In the genomic region with DNA sequence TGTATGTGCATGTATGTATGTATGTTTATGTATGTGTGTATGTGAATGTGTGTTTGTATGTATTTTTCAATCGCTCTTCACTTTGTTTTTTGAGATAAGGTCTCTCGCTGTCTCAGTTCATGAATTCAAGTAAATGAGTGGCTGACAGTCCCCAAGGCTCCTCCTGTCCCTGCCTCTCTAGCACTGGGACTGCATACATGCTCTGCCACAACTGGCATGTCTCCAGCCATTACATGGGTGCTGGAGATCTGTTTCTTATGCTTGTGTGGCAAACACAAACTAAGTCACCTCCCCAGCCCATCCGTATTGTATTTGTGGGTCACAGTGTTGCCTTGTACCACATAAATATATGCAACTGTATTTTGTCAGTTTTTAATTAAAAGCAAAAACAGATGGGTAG, we compare ENCODE assay signal across 20 mouse cellular contexts. TPM values are rescaled to one million over a fixed set of nuclear protein-coding genes. Genes with fewer than 3 reads are reported as not detected.
"Had no signal": no experiment of that assay in that cellular context is flagged by ENCODE, and none has a peak within 500 bp of the region (broad histone marks: within the 10 kb centered on the region; RNA-seq: fewer than 3 reads in every experiment).

No protein-coding gene starts in this region.

- DNase-seq: gastrocnemius, postnatal 14 days; gastrocnemius, postnatal 36 days; heart, adult 18-20 months; heart, postnatal 14 days; kidney, adult 11 months; kidney, adult 2 months; kidney, adult 9 months; kidney, postnatal 14 days; kidney, postnatal 36 days; layer of hippocampus, adult 9-11 months; layer of hippocampus, postnatal 36 days; left cerebral cortex, postnatal 4 days; lung, adult 18-20 months had no signal

RNA-seq across cellular contexts. Expression of gene Clnk, which starts 3.7 kb away (rescaled TPM):
- total RNA-seq: gastrocnemius, adult 18-20 months; gastrocnemius, adult 8-10 months; gastrocnemius, postnatal 14 days; gastrocnemius, postnatal 36 days; heart, adult 18-20 months; heart, adult 8-10 months; heart, postnatal 14 days; hindbrain, postnatal 0 days; layer of hippocampus, adult 18-20 months; layer of hippocampus, postnatal 36 days; left cerebral cortex, adult 18-20 months; left cerebral cortex, postnatal 4 days; liver, adult 2 months had no signal
